In the genomic region with DNA sequence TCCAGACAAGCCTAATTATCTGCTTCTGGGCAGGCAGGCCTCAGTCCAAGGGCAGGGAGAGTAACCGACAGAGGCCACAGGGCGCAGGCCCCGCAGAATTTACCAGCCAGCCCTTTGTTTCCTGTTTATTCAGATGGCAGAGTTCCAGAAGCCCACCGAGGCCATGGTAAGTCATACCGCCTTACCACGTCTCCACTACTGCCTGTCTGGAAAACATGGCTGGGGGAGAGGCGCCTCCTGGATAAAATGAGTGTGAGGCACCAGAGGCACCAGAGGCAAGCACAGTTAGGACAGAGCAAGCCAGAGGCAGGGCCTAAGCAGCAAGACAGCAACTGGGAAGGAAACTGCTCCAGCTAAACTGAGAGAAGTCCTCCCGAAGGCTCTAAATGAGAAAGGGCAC, we compare ENCODE assay signal across 11 mouse cellular contexts. TPM values are rescaled to one million over a fixed set of nuclear protein-coding genes. Genes with fewer than 3 reads are reported as not detected.
DNase-seq lines count a peak whose midpoint lies in the region; ATAC-seq and TF ChIP-seq lines count a peak whose summit lies in the region.
"Had no signal": no experiment of that assay in that cellular context is flagged by ENCODE, and none has a peak within 500 bp of the region (broad histone marks: within the 10 kb centered on the region; RNA-seq: fewer than 3 reads in every experiment).

No protein-coding gene starts in this region.

- H3K9me3 ChIP-seq in forebrain, embryonic 14.5 days (replicated peaks; ENCODE audit: control insufficient read depth, low read length) = no peaks in the 10 kb centered on the region
- H3K9me3 ChIP-seq in forebrain, postnatal 0 days (ENCODE audit: low read length) = no peaks in the 10 kb centered on the region
- no peaks in the 10 kb centered on the region for H3K9me3 ChIP-seq in lung, embryonic 15.5 days
- H3K9me3 ChIP-seq in embryonic facial prominence, embryonic 11.5 days (replicated peaks; ENCODE audit: control insufficient read depth, low read length) = no peaks in the 10 kb centered on the region
- H3K9me3 ChIP-seq: megakaryocyte, embryonic 14.5 days had no signal

- no peak overlapping the region for H3K4me2 ChIP-seq in forebrain, embryonic 14.5 days (ENCODE audit: low read length)
- no peak overlapping the region for H3K4me2 ChIP-seq in forebrain, postnatal 0 days (ENCODE audit: low read depth)
- H3K4me2 ChIP-seq in lung, embryonic 15.5 days = no peak overlapping the region
- 0 out of 2 replicates have a peak overlapping the region, but pooled peaks have one; percentile 8 for H3K4me2 ChIP-seq in embryonic facial prominence, embryonic 11.5 days (ENCODE audit: low read depth, low read length)

- H3K36me3 ChIP-seq in forebrain, embryonic 14.5 days (ENCODE audit: control insufficient read depth, insufficient read depth, low read length) = peaks cover 20% of the 10 kb centered on the region
- peaks cover 9% of the 10 kb centered on the region for H3K36me3 ChIP-seq in forebrain, postnatal 0 days (ENCODE audit: insufficient read depth)
- H3K36me3 ChIP-seq in lung, embryonic 15.5 days = peaks cover 25% of the 10 kb centered on the region
- H3K36me3 ChIP-seq in embryonic facial prominence, embryonic 11.5 days (replicated peaks; ENCODE audit: control insufficient read depth, insufficient read depth, low read depth, low read length) = no peaks in the 10 kb centered on the region

- no peak overlapping the region for H3K4me3 ChIP-seq in forebrain, embryonic 14.5 days (ENCODE audit: low read depth, low read length)
- no peak overlapping the region for H3K4me3 ChIP-seq in forebrain, postnatal 0 days (ENCODE audit: low read depth, low read length)
- no peak overlapping the region for H3K4me3 ChIP-seq in lung, embryonic 15.5 days
- H3K4me3 ChIP-seq in embryonic facial prominence, embryonic 11.5 days (ENCODE audit: low read depth, low read length) = no peak overlapping the region
- H3K4me3 ChIP-seq: megakaryocyte, embryonic 14.5 days had no signal

- H3K27me3 ChIP-seq in forebrain, embryonic 14.5 days (replicated peaks; ENCODE audit: control insufficient read depth, insufficient read depth, low read length) = no peaks in the 10 kb centered on the region
- H3K27me3 ChIP-seq in forebrain, postnatal 0 days (ENCODE audit: insufficient read depth, low read length) = no peaks in the 10 kb centered on the region
- H3K27me3 ChIP-seq in lung, embryonic 15.5 days = no peaks in the 10 kb centered on the region
- H3K27me3 ChIP-seq in embryonic facial prominence, embryonic 11.5 days (ENCODE audit: control insufficient read depth, insufficient read depth, low read length) = no peaks in the 10 kb centered on the region
- H3K27me3 ChIP-seq: megakaryocyte, embryonic 14.5 days had no signal

- 39% methylated on average over 8 of the region's 8 CpGs for WGBS in forebrain, embryonic 14.5 days
- WGBS in forebrain, postnatal 0 days = 39% methylated on average over 8 of the region's 8 CpGs
- 36% methylated on average over 8 of the region's 8 CpGs for whole genome bisulfite sequencing in lung, embryonic 15.5 days
- 32% methylated on average over 8 of the region's 8 CpGs for WGBS in embryonic facial prominence, embryonic 11.5 days

- DNase-seq in forebrain, embryonic 14.5 days (ENCODE audit: low spot score) = peak; percentile 47
- no peak for DNase-seq in forebrain, postnatal 0 days
- no peak for DNase-seq in lung, postnatal 14 days
- DNase-seq in embryonic facial prominence, embryonic 11.5 days (ENCODE audit: low spot score) = peak; percentile 45
- peak; percentile 40 to 66 for DNase-seq in lung, postnatal 4 days
- no peak for DNase-seq in adrenal gland, postnatal 25 days
- no peak for DNase-seq in cerebellum, adult 11 months
- DNase-seq: B cell, adult 2 months; kidney, adult 18-20 months had no signal

- ATAC-seq in forebrain, embryonic 14.5 days = no peak
- no peak for ATAC-seq in forebrain, postnatal 0 days
- ATAC-seq in lung, embryonic 15.5 days (ENCODE audit: borderline replicate concordance, extremely low read depth, low FRiP score, low TSS enrichment) = peak; percentile 78; the same call in 1 of the 2 replicates
- ATAC-seq in embryonic facial prominence, embryonic 11.5 days (replicated peaks; ENCODE audit: insufficient number of reproducible peaks, low FRiP score, low TSS enrichment, low read depth) = no peak

- H3K4me1 ChIP-seq in forebrain, embryonic 14.5 days (ENCODE audit: control insufficient read depth, insufficient read depth, low read length) = no peaks in the 10 kb centered on the region
- H3K4me1 ChIP-seq in forebrain, postnatal 0 days (ENCODE audit: insufficient read depth) = no peaks in the 10 kb centered on the region
- peaks cover 26% of the 10 kb centered on the region for H3K4me1 ChIP-seq in lung, embryonic 15.5 days
- H3K4me1 ChIP-seq in embryonic facial prominence, embryonic 11.5 days (ENCODE audit: control insufficient read depth, insufficient read depth, low read length) = no peaks in the 10 kb centered on the region

- TF ChIP-seq CTCF in forebrain, postnatal 0 days (IDR thresholded peaks at IDR 0.05; ENCODE audit: low read depth) = no peak

- H3K9ac ChIP-seq in forebrain, embryonic 14.5 days (ENCODE audit: low read length) = no peak overlapping the region
- H3K9ac ChIP-seq in forebrain, postnatal 0 days = no peak overlapping the region
- H3K9ac ChIP-seq in lung, embryonic 15.5 days = no peak overlapping the region
- H3K9ac ChIP-seq in embryonic facial prominence, embryonic 11.5 days (replicated peaks; ENCODE audit: low read length) = no peak overlapping the region; the same call in 1 of the 2 replicates

- peak overlapping the region; percentile 27; the same call in 1 of the 2 replicates for H3K27ac ChIP-seq in forebrain, embryonic 14.5 days (ENCODE audit: low read depth, low read length)
- no peak overlapping the region for H3K27ac ChIP-seq in forebrain, postnatal 0 days (ENCODE audit: low read depth, low read length)
- peak overlapping the region; percentile 79 for H3K27ac ChIP-seq in lung, embryonic 15.5 days
- H3K27ac ChIP-seq in embryonic facial prominence, embryonic 11.5 days (replicated peaks; ENCODE audit: low read depth, low read length) = no peak overlapping the region

RNA-seq across cellular contexts. Expression of gene Xxylt1, which starts 54.3 kb away (rescaled TPM):
- 8.3 and 8.5 TPM in 2 replicates for polyA plus RNA-seq in forebrain, embryonic 14.5 days (2014; fragmentation: Nextera tagmentation; extraction: Ambion mirVana)
- 17.4 and 24.3 TPM in 2 replicates for total RNA-seq in forebrain, postnatal 0 days (2014; rRNA removed)
- polyA plus RNA-seq in forebrain, postnatal 0 days (2015; fragmentation: Nextera tagmentation; extraction: Ambion mirVana) = 8.6 and 14.0 TPM in 2 replicates
- polyA plus RNA-seq in lung, embryonic 15.5 days (2015; fragmentation: Nextera tagmentation; extraction: Ambion mirVana) = 17.2 and 18.1 TPM in 2 replicates
- 16.3 and 18.8 TPM in 2 replicates for polyA plus RNA-seq in embryonic facial prominence, embryonic 11.5 days (2014; fragmentation: Nextera tagmentation; extraction: Ambion mirVana)
- total RNA-seq in adrenal gland, postnatal 25 days (2021) = 11.9 and 14.9 TPM in 2 replicates

Comparison
In these comparisons a context has a peak if more than half of its experiments do, and no peak if none do; other contexts are left out.
1. DNase-seq: peak in forebrain, embryonic 14.5 days (single experiment), embryonic facial prominence, embryonic 11.5 days (single experiment) and lung, postnatal 4 days (2 of 2); none in forebrain, postnatal 0 days (single experiment), lung, postnatal 14 days (single experiment), adrenal gland, postnatal 25 days (single experiment) and cerebellum, adult 11 months (single experiment).
2. H3K27ac ChIP-seq: peak in forebrain, embryonic 14.5 days (single experiment) and lung, embryonic 15.5 days (single experiment); none in forebrain, postnatal 0 days (single experiment) and embryonic facial prominence, embryonic 11.5 days (single experiment).